In the genomic region with DNA sequence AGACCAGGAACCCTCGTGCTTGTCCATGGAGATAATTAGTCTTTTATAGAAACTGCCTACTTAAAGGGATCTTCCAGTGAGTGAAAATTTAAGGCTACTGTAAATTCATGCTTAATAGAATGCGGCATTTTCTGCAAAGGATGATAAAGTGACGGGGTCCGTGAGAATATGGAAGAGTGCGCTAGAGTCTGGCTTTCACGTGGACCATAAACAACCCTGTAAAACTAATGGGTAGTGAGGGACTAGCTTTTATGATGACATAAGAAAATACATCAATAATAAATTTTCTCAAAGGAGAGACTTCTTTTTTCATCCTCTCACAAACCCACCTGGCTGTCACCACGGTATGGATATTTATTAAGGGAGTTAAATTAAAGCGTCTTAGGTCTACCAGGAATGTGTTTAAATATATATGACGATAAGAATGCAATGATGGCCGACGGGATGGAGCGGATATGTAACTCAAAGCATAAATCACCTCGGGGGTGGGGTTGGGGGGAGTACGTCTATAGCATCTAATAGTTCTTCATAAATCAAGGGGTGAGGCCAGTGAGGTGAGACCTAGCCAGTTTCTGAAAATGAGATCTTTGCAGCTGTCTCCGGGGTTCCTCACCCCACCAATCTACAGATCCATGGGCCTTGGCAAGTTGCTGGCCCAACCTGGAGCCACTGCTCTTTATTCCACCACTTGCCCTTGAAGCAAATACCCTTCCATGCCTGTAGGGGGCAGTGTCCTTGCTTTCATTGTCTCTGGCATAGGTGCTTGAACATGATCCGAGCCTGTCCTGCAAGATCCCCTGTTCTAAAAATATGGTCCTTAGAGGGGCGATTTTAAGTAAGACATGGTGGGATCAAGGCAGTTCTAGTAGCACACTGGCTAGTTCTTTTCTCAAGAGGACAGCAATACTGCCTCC, we compare ENCODE assay signal across 14 mouse cellular contexts. TPM values are rescaled to one million over a fixed set of nuclear protein-coding genes. Genes with fewer than 3 reads are reported as not detected.
DNase-seq lines count a peak whose midpoint lies in the region; ATAC-seq and TF ChIP-seq lines count a peak whose summit lies in the region.
"Had no signal": no experiment of that assay in that cellular context is flagged by ENCODE, and none has a peak within 500 bp of the region (broad histone marks: within the 10 kb centered on the region; RNA-seq: fewer than 3 reads in every experiment).

No protein-coding gene starts in this region.

- no peaks in the 10 kb centered on the region for H3K4me1 ChIP-seq in kidney, postnatal 0 days (replicated peaks; ENCODE audit: insufficient read depth, low read length)
- H3K4me1 ChIP-seq: forebrain, embryonic 13.5 days had no signal

- no peak overlapping the region for H3K9ac ChIP-seq in kidney, postnatal 0 days (ENCODE audit: low read depth, low read length)
- H3K9ac ChIP-seq: forebrain, embryonic 13.5 days had no signal

- 65% methylated on average over 17 of the region's 17 CpGs for WGBS in kidney, postnatal 0 days

- peak; percentile 42; the same call in 1 of the 2 replicates for TF ChIP-seq CTCF in kidney, postnatal 0 days (IDR thresholded peaks at IDR 0.05; ENCODE audit: low read depth)

- H3K9me3 ChIP-seq in kidney, postnatal 0 days (replicated peaks; ENCODE audit: low read length): no peaks in the 10 kb centered on the region
- H3K9me3 ChIP-seq: forebrain, embryonic 13.5 days had no signal

- no peak for DNase-seq in kidney, postnatal 0 days (ENCODE audit: low spot score)
- DNase-seq in kidney, postnatal 36 days: no peak
- DNase-seq in thymus, postnatal 14 days: peak; percentile 18
- no peak for DNase-seq in thymus, postnatal 0 days (ENCODE audit: low spot score)
- DNase-seq in layer of hippocampus, adult 8-10 months (ENCODE audit: low spot score in 2 of 2): no peak
- no peak for DNase-seq in adrenal gland, adult 18-20 months (ENCODE audit: low spot score in 2 of 2)
- DNase-seq: cerebellum, postnatal 36 days; heart, postnatal 4 days; kidney, adult 9 months; retina, postnatal 1 day had no signal

- H3K27me3 ChIP-seq in kidney, postnatal 0 days (ENCODE audit: insufficient read depth, low read length): no peaks in the 10 kb centered on the region
- H3K27me3 ChIP-seq: forebrain, embryonic 13.5 days had no signal

- ATAC-seq in kidney, postnatal 0 days (replicated peaks; ENCODE audit: low FRiP score, low read depth): no peak
- ATAC-seq in common myeloid progenitor, adult 5-6 weeks (replicated peaks; ENCODE audit: low read depth, poor library complexity, severe bottlenecking): 0 out of 2 replicates have a peak, but pooled peaks have one; percentile 25
- ATAC-seq: forebrain, embryonic 13.5 days had no signal

- H3K4me3 ChIP-seq in kidney, postnatal 0 days (replicated peaks; ENCODE audit: low read depth, low read length): no peak overlapping the region
- H3K4me3 ChIP-seq: forebrain, embryonic 13.5 days had no signal

- H3K36me3 ChIP-seq in kidney, postnatal 0 days (ENCODE audit: insufficient read depth, low read length): no peaks in the 10 kb centered on the region

- H3K4me2 ChIP-seq in kidney, postnatal 0 days (ENCODE audit: low read length): no peak overlapping the region
- H3K4me2 ChIP-seq: forebrain, embryonic 13.5 days had no signal

- no peak overlapping the region for H3K27ac ChIP-seq in kidney, postnatal 0 days
- H3K27ac ChIP-seq: forebrain, embryonic 13.5 days had no signal

RNA-seq across cellular contexts. Expression of a gene that starts 35.8 kb away (rescaled TPM):
- polyA plus RNA-seq in kidney, postnatal 0 days (2015; fragmentation: Nextera tagmentation; extraction: Ambion mirVana): 0.25 and 0.28 TPM in 2 replicates
- polyA plus RNA-seq in thymus, postnatal 0 days (2015; fragmentation: Nextera tagmentation; extraction: Ambion mirVana): not detected in 2 replicates
- not detected in 2 replicates for total RNA-seq in common myeloid progenitor, adult 5-6 weeks (2017)
- under 1 TPM in 1 of 4 experiments, not detected in 3; 0.13 TPM for total RNA-seq in layer of hippocampus, adult 8-10 months (2022)
- not detected for total RNA-seq in adrenal gland, adult 18-20 months (2021)
- total RNA-seq: gastrocnemius, postnatal 4 days; monocyte, adult 5-6 weeks had no signal
- polyA plus RNA-seq: forebrain, embryonic 13.5 days had no signal

RNA-seq across cellular contexts. Expression of a gene that starts 39.1 kb away (rescaled TPM):
- 46.3 and 51.0 TPM in 2 replicates for polyA plus RNA-seq in kidney, postnatal 0 days (2015; fragmentation: Nextera tagmentation; extraction: Ambion mirVana)
- polyA plus RNA-seq in thymus, postnatal 0 days (2015; fragmentation: Nextera tagmentation; extraction: Ambion mirVana): 20.8 and 24.9 TPM in 2 replicates
- 24.4 and 26.0 TPM in 2 replicates for total RNA-seq in common myeloid progenitor, adult 5-6 weeks (2017)
- total RNA-seq in layer of hippocampus, adult 8-10 months (2022): 100 to 1,000 TPM; 106 to 117 (median 108) TPM
- 10 to 100 TPM; 74.9 to 83.1 TPM for total RNA-seq in adrenal gland, adult 18-20 months (2021)
